13 mouse cellular contexts compared by ENCODE assay signal in genomic region chr4:151366941-151367545, GRCm38 (mm10).
DNase-seq lines count a peak whose midpoint lies in the region; ATAC-seq and TF ChIP-seq lines count a peak whose summit lies in the region.
"Had no signal": no experiment of that assay in that cellular context is flagged by ENCODE, and none has a peak within 500 bp of the region (broad histone marks: within the 10 kb centered on the region; RNA-seq: fewer than 3 reads in every experiment).

No protein-coding gene starts in this region.

- peaks cover 17% of the 10 kb centered on the region for H3K4me1 ChIP-seq in E14TG2a.4 (replicated peaks; ENCODE audit: low read depth, low read length)
- H3K4me1 ChIP-seq in limb, embryonic 13.5 days = peaks cover 12% of the 10 kb centered on the region

- H3K9ac ChIP-seq in limb, embryonic 13.5 days = no peak overlapping the region
- H3K9ac ChIP-seq: embryonic facial prominence, embryonic 13.5 days; forebrain, embryonic 12.5 days had no signal

- no peaks in the 10 kb centered on the region for H3K9me3 ChIP-seq in E14TG2a.4 (ENCODE audit: low read length)
- no peaks in the 10 kb centered on the region for H3K9me3 ChIP-seq in limb, embryonic 13.5 days
- H3K9me3 ChIP-seq: embryonic facial prominence, embryonic 13.5 days; forebrain, embryonic 12.5 days; heart, embryonic 10.5 days had no signal

- no peak overlapping the region for H3K27ac ChIP-seq in limb, embryonic 13.5 days
- H3K27ac ChIP-seq: embryonic facial prominence, embryonic 13.5 days; forebrain, embryonic 12.5 days; gastrocnemius, adult 2 months; heart, embryonic 10.5 days had no signal

- DNase-seq in kidney, postnatal 4 days = peak; percentile 58 to 74
- DNase-seq in kidney, adult 18-20 months = no peak
- peak; percentile 32 for DNase-seq in ZHBTc4 (ENCODE audit: low read depth, low spot score)
- no peak for DNase-seq in right cerebral cortex, postnatal 25 days
- no peak for DNase-seq in urinary bladder, adult 2 months (ENCODE audit: low spot score)
- DNase-seq: adrenal gland, adult 8-10 months; gastrocnemius, adult 2 months had no signal

- peak overlapping the region; percentile 30; the same call in 1 of the 2 replicates for H3K4me2 ChIP-seq in limb, embryonic 13.5 days (replicated peaks)
- H3K4me2 ChIP-seq: embryonic facial prominence, embryonic 13.5 days; forebrain, embryonic 12.5 days had no signal

- no peaks in the 10 kb centered on the region for H3K36me3 ChIP-seq in E14TG2a.4 (ENCODE audit: insufficient read depth, low read length)
- H3K36me3 ChIP-seq in limb, embryonic 13.5 days = no peaks in the 10 kb centered on the region
- H3K36me3 ChIP-seq: embryonic facial prominence, embryonic 13.5 days; forebrain, embryonic 12.5 days; heart, embryonic 10.5 days had no signal

- TF ChIP-seq CTCF in E14TG2a.4 (conservative IDR thresholded peaks at IDR 0.05; ENCODE audit: low read length) = no peak

- H3K27me3 ChIP-seq in E14TG2a.4 (ENCODE audit: insufficient read depth, low read length) = peaks cover 23% of the 10 kb centered on the region
- H3K27me3 ChIP-seq in limb, embryonic 13.5 days = peaks cover 46% of the 10 kb centered on the region
- H3K27me3 ChIP-seq: CH12.LX; embryonic facial prominence, embryonic 13.5 days; forebrain, embryonic 12.5 days had no signal

- peak overlapping the region; percentile 58 for H3K4me3 ChIP-seq in E14TG2a.4 (replicated peaks; ENCODE audit: low read length)
- no peak overlapping the region for H3K4me3 ChIP-seq in limb, embryonic 13.5 days
- H3K4me3 ChIP-seq: embryonic facial prominence, embryonic 13.5 days; forebrain, embryonic 12.5 days; gastrocnemius, adult 2 months; heart, embryonic 10.5 days had no signal

- no peak for ATAC-seq in limb, embryonic 13.5 days (ENCODE audit: low FRiP score, low read depth)

- 10% methylated on average over 14 of the region's 14 CpGs for WGBS in limb, embryonic 13.5 days

Comparison
In these comparisons a context has a peak if more than half of its experiments do, and no peak if none do; other contexts are left out.
1. DNase-seq: peak in kidney, postnatal 4 days (2 of 2) and ZHBTc4 (single experiment); none in kidney, adult 18-20 months (single experiment), right cerebral cortex, postnatal 25 days (single experiment) and urinary bladder, adult 2 months (single experiment).